Mouse (Mus musculus) midbrain, postnatal 0 days (tissue): ENCODE results near the gene Olfr51. TPM values are rescaled to one million over a fixed set of nuclear protein-coding genes. Genes with fewer than 3 reads are reported as not detected.

ENCODE experiments used
- ATAC-seq: fragments of 200-750 bp; cut with Nextera tagmentation; 2 replicates; pipeline ENCODE4 v1.8.0; 2017; ENCODE audit warnings: moderate number of reproducible peaks, mild to moderate bottlenecking, moderate TSS enrichment, moderate library complexity; ENCODE audit not compliant: low FRiP score
- DNase-seq: peaks from one replicate; pipeline ENCODE4 v3.0.0-alpha.2; 2015; ENCODE audit warnings: low spot score
- H3K27ac ChIP-seq: fragments of 300-500 bp; sonication (generic); 2 replicates; pipeline ENCODE4 v1.5.1; 2014; ENCODE audit warnings: low read depth, mild to moderate bottlenecking, low read length, mixed read lengths
- H3K27me3 ChIP-seq: fragments of 300-500 bp; sonication (generic); 2 replicates; pipeline ENCODE4 v1.6.1; 2014; ENCODE audit warnings: low read length, control low read depth, mixed read lengths; ENCODE audit not compliant: insufficient read depth
- H3K36me3 ChIP-seq: fragments of 300-500 bp; sonication (generic); 2 replicates; pipeline ENCODE4 v1.6.1; 2014; ENCODE audit warnings: low read length, control low read depth, mixed read lengths; ENCODE audit not compliant: insufficient read depth
- H3K4me1 ChIP-seq: fragments of 300-500 bp; sonication (generic); 2 replicates; pipeline ENCODE4 v1.6.1; 2014; ENCODE audit warnings: mild to moderate bottlenecking, control low read depth, antibody characterized with exemption, low read length, mixed read lengths; ENCODE audit not compliant: insufficient read depth
- H3K4me2 ChIP-seq: fragments of 300-500 bp; sonication (generic); 2 replicates; pipeline ENCODE4 v1.6.1; 2014; ENCODE audit warnings: low read depth, mild to moderate bottlenecking, low read length, mixed read lengths; ENCODE audit not compliant: poor library complexity, severe bottlenecking
- H3K4me3 ChIP-seq: fragments of 300-500 bp; sonication (generic); 2 replicates; pipeline ENCODE4 v1.5.1; 2014; ENCODE audit warnings: low read depth, mild to moderate bottlenecking, low read length, moderate library complexity
- H3K9ac ChIP-seq: fragments of 300-500 bp; sonication (generic); replicated peaks from 2 replicates; pipeline ENCODE4 v1.6.1; 2014; ENCODE audit warnings: mild to moderate bottlenecking, low read length, moderate library complexity, mixed read lengths; ENCODE audit not compliant: poor library complexity, severe bottlenecking
- H3K9me3 ChIP-seq: fragments of 300-500 bp; sonication (generic); 2 replicates; pipeline ENCODE4 v1.6.1; 2016; ENCODE audit warnings: low read length, control low read depth
- CTCF ChIP-seq: IDR thresholded peaks from 2 replicates; pipeline ENCODE4 v1.5.1; 2016; ENCODE audit warnings: antibody characterized with exemption, mild to moderate bottlenecking
- WGBS: fragments of 180-500 bp; shearing (Covaris S2); extraction: QIAGEN DNeasy Blood & Tissue Kit; methylation state at CpG from one replicate; pipeline ENCODE4 v1.1.7; 2014; 5-methylcytosine and 5-hydroxymethylcytosine counted together
- polyA plus RNA-seq: library from polyadenylated mRNA; unstranded; fragments of >200 nt; fragmentation: Nextera tagmentation; extraction: Ambion mirVana; gene quantifications from 2 replicates; pipeline ENCODE4 v1.2.1, GENCODE M21; 2015
- total RNA-seq: library from RNA; depleted of rRNA; stranded (reverse); fragments of >200 nt; gene quantifications from 2 replicates; pipeline ENCODE4 v1.2.3, GENCODE M21; 2014; rRNA removed

Gene Olfr51
- total RNA-seq: not detected in 2 replicates
- not detected in 2 replicates for polyA plus RNA-seq

DNA sequence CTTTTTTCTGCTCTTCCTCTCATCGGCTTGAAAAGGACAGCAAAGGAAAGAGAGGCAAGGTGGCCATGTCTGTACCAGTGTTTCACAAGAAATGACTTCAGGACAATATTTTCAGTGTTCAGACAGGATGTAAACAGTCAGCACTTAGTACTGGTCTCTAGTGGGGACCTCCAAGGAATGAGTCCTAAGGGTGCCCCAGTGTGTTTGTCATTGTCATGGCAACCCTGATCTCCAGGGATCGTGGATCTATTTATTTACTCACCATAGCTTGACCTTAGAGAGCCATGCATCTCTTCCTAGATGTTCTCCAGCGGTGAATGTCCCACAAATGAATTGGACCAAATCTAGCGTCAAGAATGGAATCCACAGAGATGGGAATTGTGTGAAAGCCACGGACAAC is at the start of gene Olfr51:
Gene Olfr51, plus strand, starts transcription at position 301 of the 400 bp plus-strand sequence.
- 80% methylated on average over 5 of the region's 5 CpGs for WGBS

GRCm38 (mm10) chr11:50953665-50954064 is 49.7 kb upstream of the Olfr51 start, which contains the start of gene Prop1:
Gene Prop1 (minus strand): TSS chr11:50953765.
- Histone ChIP-seq H3K9me3 (no peaks in the 10 kb centered on the region), H3K27ac (no peak within 1 kb of the TSS), H3K9ac (no peak within 1 kb of the TSS), H3K4me3 (no peak within 1 kb of the TSS), H3K4me2 (no peak within 1 kb of the TSS), H3K4me1 (no peaks in the 10 kb centered on the region), H3K27me3 (no peaks in the 10 kb centered on the region), H3K36me3 (no peaks in the 10 kb centered on the region)
- no peak for DNase-seq
- TF ChIP-seq CTCF: no peak
- WGBS: 74% methylated on average over 6 of the region's 6 CpGs
- ATAC-seq: no peak

More for the DNA sequence above, at the start of gene Olfr51:
- H3K4me1 ChIP-seq: no peaks in the 10 kb centered on the region
- ATAC-seq (no peak), DNase-seq (no peak)
- no peaks in the 10 kb centered on the region for H3K27me3 ChIP-seq
- no peaks in the 10 kb centered on the region for H3K36me3 ChIP-seq
- no peak within 1 kb of the TSS for H3K9ac ChIP-seq
- H3K4me3 ChIP-seq: no peak within 1 kb of the TSS
- no peak within 1 kb of the TSS for H3K4me2 ChIP-seq
- H3K27ac ChIP-seq: no peak within 1 kb of the TSS
- no peaks in the 10 kb centered on the region for H3K9me3 ChIP-seq
- no peak for TF ChIP-seq CTCF

- Histone ChIP-seq H3K27me3 (no peaks in the 10 kb centered on the region), H3K4me2 (no peak overlapping the region), H3K4me3 (no peak overlapping the region), H3K4me1 (no peaks in the 10 kb centered on the region), H3K9me3 (no peaks in the 10 kb centered on the region), H3K9ac (no peak overlapping the region), H3K36me3 (no peaks in the 10 kb centered on the region), H3K27ac (no peak overlapping the region)
- 74% methylated on average over 2 of the region's 2 CpGs for WGBS
- no peak for ATAC-seq
- no peak for DNase-seq
- TF ChIP-seq CTCF: no peak
Measured at GRCm38 (mm10) chr11:50964886-50965285, 38.5 kb upstream of the Olfr51 start.

DNA sequence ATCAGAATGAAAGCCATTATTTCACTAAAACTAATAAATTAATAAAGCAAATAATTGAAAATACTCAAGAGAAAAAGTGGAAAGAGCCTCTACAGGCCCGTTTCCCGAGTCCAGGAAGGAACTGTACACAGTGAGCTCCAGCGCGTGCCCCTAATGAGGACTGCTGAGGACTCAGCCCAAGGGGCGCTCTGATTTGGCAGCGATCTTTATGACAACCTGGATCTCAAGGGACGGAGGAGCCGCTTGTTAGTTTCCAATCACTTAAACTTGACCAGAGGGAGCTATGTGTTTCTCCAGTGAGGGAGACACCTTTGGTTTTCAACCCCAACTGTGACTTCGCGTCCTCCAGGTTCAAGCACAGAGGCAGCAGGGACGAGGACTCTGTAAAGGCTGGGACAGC is 37.2 kb upstream of the Olfr51 start, which contains the start of gene Olfr1378:
Gene Olfr1378, plus strand, starts transcription at position 301 of the 400 bp plus-strand sequence.
- no peak within 1 kb of the TSS for H3K9ac ChIP-seq
- H3K36me3 ChIP-seq: no peaks in the 10 kb centered on the region
- no peak for ATAC-seq
- no peaks in the 10 kb centered on the region for H3K9me3 ChIP-seq
- no peak within 1 kb of the TSS for H3K4me2 ChIP-seq
- no peak for DNase-seq
- no peak within 1 kb of the TSS for H3K27ac ChIP-seq
- TF ChIP-seq CTCF: no peak
- 79% methylated on average over 11 of the region's 11 CpGs for WGBS
- H3K4me1 ChIP-seq: no peaks in the 10 kb centered on the region
- H3K4me3 ChIP-seq: no peak within 1 kb of the TSS
- no peaks in the 10 kb centered on the region for H3K27me3 ChIP-seq

GRCm38 (mm10) chr11:50977216-50977615 is 26.2 kb upstream of the Olfr51 start:
- 70% methylated on average over 4 of the region's 4 CpGs for whole genome bisulfite sequencing
- ATAC-seq: no peak
- no peaks in the 10 kb centered on the region for H3K36me3 ChIP-seq
- TF ChIP-seq CTCF: no peak
- no peak for DNase-seq
- no peak overlapping the region for H3K9ac ChIP-seq
- H3K27ac ChIP-seq: no peak overlapping the region
- no peak overlapping the region for H3K4me2 ChIP-seq
- no peaks in the 10 kb centered on the region for H3K4me1 ChIP-seq
- no peaks in the 10 kb centered on the region for H3K27me3 ChIP-seq
- no peak overlapping the region for H3K4me3 ChIP-seq
- no peaks in the 10 kb centered on the region for H3K9me3 ChIP-seq

GRCm38 (mm10) chr11:50981667-50982066 is 21.7 kb upstream of the Olfr51 start, which contains the start of gene Olfr1377:
Gene Olfr1377 (plus strand): TSS chr11:50981967.
- H3K36me3 ChIP-seq: no peaks in the 10 kb centered on the region
- no peak within 1 kb of the TSS for H3K4me3 ChIP-seq
- no peak for DNase-seq
- H3K27ac ChIP-seq: no peak within 1 kb of the TSS
- H3K9ac ChIP-seq: no peak within 1 kb of the TSS
- 52% methylated on average over 5 of the region's 5 CpGs for WGBS
- no peak for TF ChIP-seq CTCF
- no peaks in the 10 kb centered on the region for H3K9me3 ChIP-seq
- no peaks in the 10 kb centered on the region for H3K4me1 ChIP-seq
- no peaks in the 10 kb centered on the region for H3K27me3 ChIP-seq
- no peak for ATAC-seq
- no peak within 1 kb of the TSS for H3K4me2 ChIP-seq
